Mouse (Mus musculus) hindbrain, embryonic 14.5 days (tissue): ENCODE results near the gene Mmgt2. TPM values are rescaled to one million over a fixed set of nuclear protein-coding genes. Genes with fewer than 3 reads are reported as not detected.
A peak's percentile ranks its signal among the peaks of the same experiment; 100 is the strongest.

Experiments used
- ATAC-seq: fragments of 200-750 bp; cut with Nextera tagmentation; 2 replicates; pipeline ENCODE4 v1.8.0; 2017; ENCODE audit warnings: moderate number of reproducible peaks, mild to moderate bottlenecking, moderate TSS enrichment, moderate library complexity; ENCODE audit not compliant: low FRiP score
- DNase-seq: peaks from one replicate; pipeline ENCODE4 v3.0.0-alpha.2; 2015; ENCODE audit warnings: low spot score
- H3K27ac ChIP-seq: fragments of 300-500 bp; sonication (generic); 2 replicates; pipeline ENCODE4 v1.5.1; 2014; ENCODE audit warnings: mild to moderate bottlenecking, moderate library complexity
- H3K27me3 ChIP-seq: fragments of 300-500 bp; sonication (generic); 2 replicates; pipeline ENCODE4 v1.6.1; 2014; ENCODE audit warnings: mild to moderate bottlenecking, low read length, mixed read lengths; ENCODE audit not compliant: control insufficient read depth, insufficient read depth
- H3K36me3 ChIP-seq: fragments of 300-500 bp; sonication (generic); replicated peaks from 2 replicates; pipeline ENCODE4 v1.6.1; 2014; ENCODE audit not compliant: control insufficient read depth, insufficient read depth
- H3K4me1 ChIP-seq: fragments of 300-500 bp; sonication (generic); replicated peaks from 2 replicates; pipeline ENCODE4 v1.6.1; 2014; ENCODE audit warnings: antibody characterized with exemption, low read length, mixed read lengths; ENCODE audit not compliant: control insufficient read depth, insufficient read depth
- H3K4me2 ChIP-seq: fragments of 300-500 bp; sonication (generic); replicated peaks from 2 replicates; pipeline ENCODE4 v1.6.1; 2014; ENCODE audit warnings: mild to moderate bottlenecking, moderate library complexity
- H3K4me3 ChIP-seq: fragments of 300-500 bp; sonication (generic); replicated peaks from 2 replicates; pipeline ENCODE4 v1.5.1; 2014; ENCODE audit warnings: mild to moderate bottlenecking, low read length
- H3K9ac ChIP-seq: fragments of 300-500 bp; sonication (generic); 2 replicates; pipeline ENCODE4 v1.6.1; 2014
- H3K9me3 ChIP-seq: fragments of 300-500 bp; sonication (generic); 2 replicates; pipeline ENCODE4 v1.6.1; 2016; ENCODE audit warnings: low read length; ENCODE audit not compliant: control insufficient read depth
- WGBS: fragments of 180-500 bp; shearing (Covaris S2); extraction: QIAGEN DNeasy Blood & Tissue Kit; methylation state at CpG from one replicate; pipeline ENCODE4 v1.1.7; 2014; 5-methylcytosine and 5-hydroxymethylcytosine counted together
- polyA plus RNA-seq: library from polyadenylated mRNA; unstranded; fragments of >200 nt; fragmentation: Nextera tagmentation; extraction: Ambion mirVana; gene quantifications from 2 replicates; pipeline ENCODE4 v1.2.1, GENCODE M21; 2014

Gene Mmgt2
- polyA plus RNA-seq, 1 experiment from 2014 or later, result 33.4 TPM

GRCm38 (mm10) chr11:62651563-62651962, 3.1 kb downstream of the Mmgt2 start:
- no peak overlapping the region for H3K9ac ChIP-seq
- no peaks in the 10 kb centered on the region for H3K9me3 ChIP-seq
- no peak for ATAC-seq
- peaks cover 13% of the 10 kb centered on the region for H3K4me1 ChIP-seq
- H3K27me3 ChIP-seq, result no peaks in the 10 kb centered on the region
- H3K27ac ChIP-seq, result no peak overlapping the region
- no peak overlapping the region for H3K4me3 ChIP-seq
- no peak overlapping the region for H3K4me2 ChIP-seq
- H3K36me3 ChIP-seq, result no peaks in the 10 kb centered on the region
- no peak for DNase-seq
- over 99% methylated on average over 3 of the region's 3 CpGs for WGBS

GRCm38 (mm10) chr11:62652080-62652479, 3.6 kb downstream of the Mmgt2 start:
- ATAC-seq, result no peak

GRCm38 (mm10) chr11:62660885-62661284, 12.4 kb downstream of the Mmgt2 start:
- H3K9ac ChIP-seq, result no peak overlapping the region
- WGBS, result 69% methylated on average over 4 of the region's 4 CpGs
- H3K4me1 ChIP-seq, result no peaks in the 10 kb centered on the region

More at GRCm38 (mm10) chr11:62652080-62652479, 3.6 kb downstream of the Mmgt2 start:
- DNase-seq, result no peak
- Histone ChIP-seq H3K36me3 (no peaks in the 10 kb centered on the region), H3K4me2 (no peak overlapping the region), H3K9ac (no peak overlapping the region), H3K4me3 (no peak overlapping the region), H3K9me3 (no peaks in the 10 kb centered on the region), H3K27ac (no peak overlapping the region), H3K4me1 (peaks cover 8% of the 10 kb centered on the region), H3K27me3 (no peaks in the 10 kb centered on the region)
- WGBS, result 87% methylated on average over 3 of the region's 3 CpGs

DNA sequence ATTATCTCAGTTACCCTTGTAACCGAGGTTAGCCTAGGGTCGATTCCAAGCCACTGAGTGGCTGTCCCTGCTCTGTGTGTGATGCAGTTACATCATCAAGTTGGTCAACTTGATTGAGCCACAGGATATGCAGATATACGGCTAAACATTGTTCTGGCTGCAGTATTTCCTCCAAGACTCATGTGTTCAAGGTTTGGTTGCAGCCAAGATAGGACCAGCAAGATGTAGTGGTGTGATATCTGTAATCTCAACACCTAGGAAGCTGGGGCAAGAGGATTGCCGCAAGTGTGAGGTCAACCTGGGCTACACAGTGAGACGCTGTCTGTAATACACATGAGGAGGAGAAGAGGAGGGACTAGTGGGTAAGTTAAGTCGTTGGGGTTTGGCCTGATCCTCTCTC, 15.8 kb downstream of the Mmgt2 start:
- H3K27ac ChIP-seq, result no peak overlapping the region
- no peak overlapping the region for H3K4me3 ChIP-seq
- H3K9ac ChIP-seq, result no peak overlapping the region
- no peaks in the 10 kb centered on the region for H3K4me1 ChIP-seq
- no peaks in the 10 kb centered on the region for H3K27me3 ChIP-seq
- H3K36me3 ChIP-seq, result no peaks in the 10 kb centered on the region
- DNase-seq, result no peak
- no peak for ATAC-seq
- H3K4me2 ChIP-seq, result no peak overlapping the region
- H3K9me3 ChIP-seq, result no peaks in the 10 kb centered on the region
- WGBS, result 85% methylated on average over 6 of the region's 6 CpGs

More at GRCm38 (mm10) chr11:62660885-62661284, 12.4 kb downstream of the Mmgt2 start:
- no peak for ATAC-seq
- no peak overlapping the region for H3K4me2 ChIP-seq
- no peaks in the 10 kb centered on the region for H3K9me3 ChIP-seq
- H3K27ac ChIP-seq, result no peak overlapping the region
- no peaks in the 10 kb centered on the region for H3K36me3 ChIP-seq
- H3K4me3 ChIP-seq, result no peak overlapping the region
- H3K27me3 ChIP-seq, result no peaks in the 10 kb centered on the region
- no peak for DNase-seq

- Histone ChIP-seq H3K36me3 (no peaks in the 10 kb centered on the region), H3K4me3 (no peak overlapping the region), H3K9ac (no peak overlapping the region), H3K9me3 (no peaks in the 10 kb centered on the region), H3K27ac (no peak overlapping the region), H3K4me2 (no peak overlapping the region), H3K4me1 (no peaks in the 10 kb centered on the region), H3K27me3 (no peaks in the 10 kb centered on the region)
- 92% methylated on average over 5 of the region's 5 CpGs for WGBS
- DNase-seq (no peak), ATAC-seq (no peak)
These were observed 20.5 kb downstream of the Mmgt2 start for GRCm38 (mm10) chr11:62668986-62669385.

DNA sequence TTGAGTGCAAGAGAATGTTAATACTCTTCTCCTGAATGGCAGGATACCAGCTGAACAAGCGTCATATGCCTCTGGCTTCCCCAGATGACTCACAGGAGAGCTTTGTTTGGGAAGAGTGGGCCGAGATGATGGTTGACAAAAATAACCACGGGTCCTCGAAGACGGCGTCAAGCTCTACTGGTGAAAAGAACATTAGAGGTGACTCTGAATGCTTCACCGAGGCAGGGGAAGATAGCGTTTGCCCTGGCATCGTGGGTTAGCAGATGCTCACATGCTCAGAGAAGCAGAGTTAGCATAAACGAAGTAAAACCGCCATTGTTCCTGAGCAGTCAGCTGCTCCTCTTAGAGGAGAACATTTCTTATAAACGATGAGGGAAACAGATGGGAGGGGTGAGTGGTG, 21.0 kb downstream of the Mmgt2 start:
- no peaks in the 10 kb centered on the region for H3K9me3 ChIP-seq
- no peak overlapping the region for H3K9ac ChIP-seq
- H3K4me2 ChIP-seq, result no peak overlapping the region
- no peak overlapping the region for H3K4me3 ChIP-seq
- no peak overlapping the region; the same call in 1 of the 2 replicates for H3K27ac ChIP-seq
- H3K4me1 ChIP-seq, result no peaks in the 10 kb centered on the region
- WGBS, result 52% methylated on average over 12 of the region's 12 CpGs
- no peak for ATAC-seq
- DNase-seq, result no peak
- H3K36me3 ChIP-seq, result no peaks in the 10 kb centered on the region
- no peaks in the 10 kb centered on the region for H3K27me3 ChIP-seq

GRCm38 (mm10) chr11:62670006-62670405, 21.5 kb downstream of the Mmgt2 start:
- Histone ChIP-seq H3K27me3 (no peaks in the 10 kb centered on the region), H3K36me3 (no peaks in the 10 kb centered on the region), H3K27ac (no peak overlapping the region), H3K9ac (no peak overlapping the region), H3K4me3 (no peak overlapping the region), H3K4me2 (no peak overlapping the region), H3K9me3 (no peaks in the 10 kb centered on the region), H3K4me1 (no peaks in the 10 kb centered on the region)
- 85% methylated on average over 6 of the region's 6 CpGs for WGBS
- DNase-seq, result no peak
- no peak for ATAC-seq

- Histone ChIP-seq H3K9me3 (no peaks in the 10 kb centered on the region), H3K4me1 (no peaks in the 10 kb centered on the region), H3K4me3 (no peak overlapping the region), H3K36me3 (no peaks in the 10 kb centered on the region), H3K27ac (no peak overlapping the region), H3K27me3 (no peaks in the 10 kb centered on the region), H3K4me2 (peak overlapping the region; percentile 45), H3K9ac (peak overlapping the region; percentile 22; the same call in 1 of the 2 replicates)
- WGBS, result 21% methylated on average over 17 of the region's 17 CpGs
- DNase-seq (peak; percentile 86), ATAC-seq (peak; percentile 88)
These were observed 27.2 kb downstream of the Mmgt2 start for GRCm38 (mm10) chr11:62675480-62676289.

DNA sequence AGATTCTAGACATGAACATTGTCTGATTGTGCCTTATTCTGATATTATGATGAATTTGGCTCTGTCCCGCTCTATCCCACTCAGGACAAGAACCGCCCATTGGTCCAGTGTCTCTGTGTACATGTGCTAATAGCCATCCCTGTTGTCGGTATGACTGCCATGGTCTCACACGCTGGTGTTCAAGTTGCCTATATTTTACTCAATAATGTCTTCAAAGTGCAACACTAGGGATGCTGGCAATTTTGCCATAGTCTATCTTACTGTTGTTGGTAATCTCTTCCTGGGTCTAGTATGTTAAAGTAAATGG, 27.8 kb downstream of the Mmgt2 start:
- no peaks in the 10 kb centered on the region for H3K36me3 ChIP-seq
- 95% methylated on average over 4 of the region's 4 CpGs for whole genome bisulfite sequencing
- H3K4me1 ChIP-seq, result no peaks in the 10 kb centered on the region
- H3K27ac ChIP-seq, result no peak overlapping the region
- ATAC-seq, result no peak
- no peaks in the 10 kb centered on the region for H3K27me3 ChIP-seq
- H3K4me2 ChIP-seq, result no peak overlapping the region
- no peaks in the 10 kb centered on the region for H3K9me3 ChIP-seq
- no peak overlapping the region; the same call in 1 of the 2 replicates for H3K9ac ChIP-seq
- no peak for DNase-seq
- no peak overlapping the region for H3K4me3 ChIP-seq
